Mouse (Mus musculus) left cerebral cortex, adult 2 months (tissue): ENCODE results near the gene Znrf1. TPM values are rescaled to one million over a fixed set of nuclear protein-coding genes. Genes with fewer than 3 reads are reported as not detected.

Source experiments
- DNase-seq, 2 experiments: peaks; one replicate each; pipeline ENCODE4 v3.0.0; 2021 to 2022; ENCODE audit warnings: low spot score in 2 of 2, mixed read lengths in 1 of 2; ENCODE audit errors: extremely low spot score in 1 of 2
- H3K27ac ChIP-seq: fragments of 200-600 bp; 2 replicates; pipeline ENCODE4 v1.8.1; 2022
- H3K4me3 ChIP-seq: fragments of 200-600 bp; 2 replicates; pipeline ENCODE4 v1.8.1; 2022
- CTCF ChIP-seq: fragments of 200-600 bp; IDR thresholded peaks from 2 replicates; pipeline ENCODE4 v1.8.1; 2022; ENCODE audit warnings: antibody characterized with exemption, mild to moderate bottlenecking, moderate library complexity
- intact Hi-C: fragments of 180-260 bp; cut with DNase I; formaldehyde crosslinking; loops from one replicate; pipeline ENCODE4 v1.15.1; 2025
- total RNA-seq, 2 experiments: library from RNA; stranded (reverse); gene quantifications; 2 replicates each; pipeline ENCODE4 v1.2.3; 2021

Znrf1 gene
- total RNA-seq, 2 experiments from 2014 or later, result 166 to 171 TPM

GRCm38 (mm10) chr8:111561824-111562223, 25.9 kb downstream of the Znrf1 start:
- Histone ChIP-seq H3K4me3 (no peak overlapping the region), H3K27ac (peak overlapping the region; percentile 79)
- no peak for DNase-seq
- intact Hi-C loops, result no loop called here
- no peak for TF ChIP-seq CTCF

GRCm38 (mm10) chr8:111562274-111562803, 26.4 kb downstream of the Znrf1 start:
- intact Hi-C loops, result no loop called here
- Histone ChIP-seq H3K27ac (peak overlapping the region; percentile 79; the same call in 1 of the 2 replicates), H3K4me3 (no peak overlapping the region)
- no peak for TF ChIP-seq CTCF
- no peak for DNase-seq

GRCm38 (mm10) chr8:111563075-111563474, 27.2 kb downstream of the Znrf1 start:
- no peak for DNase-seq
- intact Hi-C loops, result no loop called here
- TF ChIP-seq CTCF, result no peak
- H3K27ac ChIP-seq, result no peak overlapping the region
- H3K4me3 ChIP-seq, result no peak overlapping the region

GRCm38 (mm10) chr8:111563687-111564086, 27.8 kb downstream of the Znrf1 start:
- intact Hi-C loops, result no loop called here
- no peak for TF ChIP-seq CTCF
- Histone ChIP-seq H3K27ac (no peak overlapping the region), H3K4me3 (no peak overlapping the region)
- DNase-seq, result no peak

- H3K4me3 ChIP-seq, result no peak overlapping the region
- TF ChIP-seq CTCF, result no peak
- no peak overlapping the region for H3K27ac ChIP-seq
- intact Hi-C loops, result no loop called here
- DNase-seq, result no peak
These were observed 28.2 kb downstream of the Znrf1 start for GRCm38 (mm10) chr8:111564093-111564492.

GRCm38 (mm10) chr8:111565784-111566191, 29.9 kb downstream of the Znrf1 start:
- H3K4me3 ChIP-seq, result no peak overlapping the region
- intact Hi-C loops, result no loop called here
- DNase-seq, result no peak
- no peak for TF ChIP-seq CTCF
- H3K27ac ChIP-seq, result no peak overlapping the region

- Histone ChIP-seq H3K4me3 (no peak overlapping the region), H3K27ac (peak overlapping the region; percentile 2; the same call in 1 of the 2 replicates)
- TF ChIP-seq CTCF, result no peak
- intact Hi-C loops, result no loop called here
- no peak for DNase-seq
These were observed 30.4 kb downstream of the Znrf1 start for GRCm38 (mm10) chr8:111566326-111566725.

- no peak for TF ChIP-seq CTCF
- H3K27ac ChIP-seq, result peak overlapping the region; percentile 61; the same call in 1 of the 2 replicates
- no peak for DNase-seq
- intact Hi-C loops, result no loop called here
- H3K4me3 ChIP-seq, result no peak overlapping the region
These were observed 31.7 kb downstream of the Znrf1 start for GRCm38 (mm10) chr8:111567571-111567970.

GRCm38 (mm10) chr8:111568029-111568428, 32.1 kb downstream of the Znrf1 start:
- no peak for DNase-seq
- Histone ChIP-seq H3K4me3 (no peak overlapping the region), H3K27ac (peak overlapping the region; percentile 61; the same call in 1 of the 2 replicates)
- intact Hi-C loops, result no loop called here
- no peak for TF ChIP-seq CTCF

GRCm38 (mm10) chr8:111569926-111570325, 34.0 kb downstream of the Znrf1 start:
- TF ChIP-seq CTCF, result no peak
- no peak overlapping the region for H3K4me3 ChIP-seq
- H3K27ac ChIP-seq, result peak overlapping the region; percentile 41; the same call in 1 of the 2 replicates
- no peak for DNase-seq
- intact Hi-C loops, result no loop called here

GRCm38 (mm10) chr8:111570432-111570831, 34.5 kb downstream of the Znrf1 start:
- peak overlapping the region; percentile 41; the same call in 1 of the 2 replicates for H3K27ac ChIP-seq
- intact Hi-C loops, result no loop called here

GRCm38 (mm10) chr8:111571661-111572060, 35.8 kb downstream of the Znrf1 start:
- TF ChIP-seq CTCF, result no peak
- no peak for DNase-seq
- intact Hi-C loops, result no loop called here
- no peak overlapping the region for H3K4me3 ChIP-seq
- no peak overlapping the region for H3K27ac ChIP-seq

More at GRCm38 (mm10) chr8:111570432-111570831, 34.5 kb downstream of the Znrf1 start:
- DNase-seq, result no peak
- H3K4me3 ChIP-seq, result no peak overlapping the region
- no peak for TF ChIP-seq CTCF

- intact Hi-C loops, result no loop called here
- Histone ChIP-seq H3K27ac (no peak overlapping the region; the same call in 1 of the 2 replicates), H3K4me3 (no peak overlapping the region)
- DNase-seq, result no peak
- TF ChIP-seq CTCF, result no peak
These were observed 36.5 kb downstream of the Znrf1 start for GRCm38 (mm10) chr8:111572431-111572830.
